Mouse (Mus musculus) lung, adult 2 months (tissue): ENCODE measurements around the gene C1qc. TPM values are rescaled to one million over a fixed set of nuclear protein-coding genes. Genes with fewer than 3 reads are reported as not detected.
A peak's percentile ranks its signal among the peaks of the same experiment; 100 is the strongest.

Experiments
- DNase-seq: peaks from one replicate; pipeline ENCODE4 v3.0.0; 2022
- H3K4me1 ChIP-seq: fragments of 200-500 bp; 2 replicates; pipeline ENCODE4 v1.6.1; 2011; ENCODE audit warnings: low read length; ENCODE audit not compliant: control insufficient read depth, insufficient read depth
- H3K4me3 ChIP-seq: fragments of 200-500 bp; replicated peaks from 2 replicates; pipeline ENCODE3; 2011; ENCODE audit warnings: low read depth, mild to moderate bottlenecking, control low read depth, low read length; ENCODE audit errors: extremely low read depth
- CTCF ChIP-seq: fragments of 200-500 bp; IDR thresholded peaks from 2 replicates; pipeline ENCODE4 v1.5.1; 2011; ENCODE audit warnings: mild to moderate bottlenecking, low read length, control low read depth; ENCODE audit not compliant: insufficient read depth
- POLR2A ChIP-seq: fragments of 200-500 bp; IDR thresholded peaks from 2 replicates; pipeline ENCODE4 v1.6.1; 2011; ENCODE audit warnings: low read depth, mild to moderate bottlenecking, control low read depth, low read length, borderline replicate concordance; ENCODE audit errors: extremely low read depth
- WGBS: fragments of 180-500 bp; shearing (Covaris S2); methylation state at CpG from one replicate; pipeline ENCODE4 v1.1.7; 2018; 5-methylcytosine and 5-hydroxymethylcytosine counted together
- polyA plus RNA-seq: library from polyadenylated mRNA; depleted of rRNA; stranded (reverse); fragments of >200 nt; gene quantifications from 2 replicates; pipeline ENCODE4 v1.2.3, GENCODE M21; 2012

Gene C1qc
- polyA plus RNA-seq, 1 experiment: 74.2 TPM

DNA sequence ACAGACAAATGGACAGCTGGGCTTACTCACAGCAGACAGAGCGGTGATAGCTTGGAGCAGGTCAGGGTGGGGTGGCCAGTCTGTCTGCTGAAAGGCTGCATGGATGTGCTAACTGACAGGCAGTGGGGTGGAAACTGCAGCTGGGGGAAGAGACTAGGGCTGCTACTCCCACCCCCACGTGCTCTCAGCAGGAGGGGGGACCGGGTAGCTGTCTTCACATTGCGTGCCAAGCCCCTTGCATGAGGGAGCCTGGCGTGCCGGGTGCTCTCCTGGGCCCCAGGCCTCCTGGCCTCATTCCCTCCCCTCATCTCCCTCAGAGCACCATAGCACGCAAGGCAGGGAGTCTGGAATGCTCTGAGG is 24.3 kb upstream of the C1qc start:
- WGBS: 24% methylated on average over 7 of the region's 7 CpGs
- H3K4me3 ChIP-seq: no peak overlapping the region
- DNase-seq: no peak
- H3K4me1 ChIP-seq: no peaks in the 10 kb centered on the region
- TF ChIP-seq CTCF: no peak
- no peak for TF ChIP-seq POLR2A

GRCm38 (mm10) chr4:136916359-136917164 is 23.7 kb upstream of the C1qc start:
- TF ChIP-seq CTCF: no peak
- no peak for TF ChIP-seq POLR2A
- no peak for DNase-seq
- no peaks in the 10 kb centered on the region for H3K4me1 ChIP-seq
- H3K4me3 ChIP-seq: no peak overlapping the region
- WGBS: 51% methylated on average over 20 of the region's 20 CpGs

GRCm38 (mm10) chr4:136912841-136913240 is 20.0 kb upstream of the C1qc start:
- Histone ChIP-seq H3K4me3 (no peak overlapping the region), H3K4me1 (no peaks in the 10 kb centered on the region)
- TF ChIP-seq POLR2A: no peak
- TF ChIP-seq CTCF: no peak
- no peak for DNase-seq
- 12% methylated on average over 9 of the region's 9 CpGs for WGBS

- no peak overlapping the region for H3K4me3 ChIP-seq
- H3K4me1 ChIP-seq: no peaks in the 10 kb centered on the region
- 33% methylated on average over 9 of the region's 9 CpGs for WGBS
- TF ChIP-seq POLR2A (no peak), CTCF (no peak)
- no peak for DNase-seq
Measured at GRCm38 (mm10) chr4:136911804-136912203, 18.9 kb upstream of the C1qc start.

DNA sequence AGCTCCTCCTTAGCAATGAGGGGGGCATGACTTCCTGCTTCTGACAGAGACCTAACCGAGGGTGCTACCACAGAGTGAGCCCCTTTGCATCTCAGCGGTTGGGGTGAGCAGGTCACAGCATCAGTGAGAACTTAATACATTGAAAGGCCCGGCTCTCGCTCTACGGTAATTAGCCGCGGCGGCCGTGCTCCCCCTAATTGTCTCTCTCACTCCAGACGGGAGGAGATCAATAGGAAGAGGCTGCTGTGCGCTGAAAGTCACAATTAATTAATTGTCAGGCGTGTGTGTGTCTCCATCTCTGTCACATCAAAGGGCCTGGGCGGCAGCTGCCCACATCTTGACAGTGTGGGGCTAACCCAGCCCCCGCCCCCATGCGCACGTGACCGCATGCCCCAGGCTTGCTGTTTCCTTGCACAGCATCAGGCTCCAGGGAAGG is 18.4 kb upstream of the C1qc start:
- 8% methylated on average over 17 of the region's 17 CpGs for WGBS
- TF ChIP-seq POLR2A (no peak), CTCF (no peak)

DNA sequence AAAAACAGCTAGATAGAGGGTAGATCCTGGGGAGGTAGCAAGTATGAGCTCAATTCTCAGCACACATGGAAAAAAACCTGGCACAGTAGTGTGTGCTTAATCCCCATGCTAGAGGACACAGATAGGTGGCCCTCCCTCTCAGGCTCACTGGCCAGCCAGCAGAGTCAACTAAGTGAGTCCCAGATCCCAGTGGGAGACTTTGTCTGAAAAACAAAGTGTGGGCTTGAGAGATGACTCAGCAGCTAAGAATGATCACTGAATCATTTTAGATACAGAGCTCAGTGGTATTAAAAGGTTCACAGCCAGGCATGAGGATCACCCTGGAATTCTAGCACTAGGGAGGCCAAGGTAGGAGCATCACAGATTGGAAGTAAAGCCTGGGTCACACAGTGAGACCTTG is 14.9 kb upstream of the C1qc start:
- no peak for DNase-seq
- TF ChIP-seq CTCF: no peak
- no peak for TF ChIP-seq POLR2A

More for the DNA sequence above, 18.4 kb upstream of the C1qc start:
- DNase-seq: no peak
- Histone ChIP-seq H3K4me1 (no peaks in the 10 kb centered on the region), H3K4me3 (no peak overlapping the region)

GRCm38 (mm10) chr4:136907033-136907432 is 14.2 kb upstream of the C1qc start:
- TF ChIP-seq POLR2A: no peak
- peak; percentile 85 for TF ChIP-seq CTCF
- WGBS: 14% methylated on average over 7 of the region's 7 CpGs
- DNase-seq: peak; percentile 14
- H3K4me3 ChIP-seq: no peak overlapping the region
- H3K4me1 ChIP-seq: no peaks in the 10 kb centered on the region

More for the DNA sequence above, 14.9 kb upstream of the C1qc start:
- H3K4me3 ChIP-seq: no peak overlapping the region
- H3K4me1 ChIP-seq: no peaks in the 10 kb centered on the region

- no peak for TF ChIP-seq CTCF
- H3K4me1 ChIP-seq: no peaks in the 10 kb centered on the region
- WGBS: 3% methylated on average over 23 of the region's 23 CpGs
- DNase-seq: no peak
- H3K4me3 ChIP-seq: no peak overlapping the region
Measured at GRCm38 (mm10) chr4:136904767-136905539, 12.1 kb upstream of the C1qc start.

DNA sequence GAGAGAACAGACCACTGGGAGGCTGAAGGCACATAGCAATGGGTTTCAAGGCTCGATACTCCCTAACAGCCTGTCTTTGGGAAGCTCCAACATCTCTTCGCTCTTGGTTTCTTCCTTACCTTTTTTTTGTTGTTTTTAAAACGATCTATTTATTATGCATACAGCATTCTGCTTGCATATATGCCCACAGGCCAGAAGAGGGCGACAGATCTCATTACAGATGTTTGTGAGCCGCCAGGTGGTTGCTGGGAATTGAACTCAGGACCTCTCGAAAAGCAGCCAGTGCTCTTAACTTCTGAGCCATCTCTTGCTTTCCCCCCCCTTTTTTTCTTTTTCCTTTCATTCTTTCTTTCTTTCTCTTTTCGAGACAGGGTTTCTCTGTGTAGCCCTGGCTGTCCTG is 6.3 kb upstream of the C1qc start:
- no peak for TF ChIP-seq POLR2A
- no peak for TF ChIP-seq CTCF
- WGBS: 65% methylated on average over 7 of the region's 7 CpGs
- DNase-seq: no peak

GRCm38 (mm10) chr4:136898637-136899036 is 5.8 kb upstream of the C1qc start, which contains the start of gene C1qa:
TSS of gene C1qa (minus strand) at chr4:136898803.
- 48% methylated on average over 9 of the region's 9 CpGs for WGBS
- no peak for DNase-seq
- no peak within 1 kb of the TSS for H3K4me3 ChIP-seq

More for the DNA sequence above, 6.3 kb upstream of the C1qc start:
- H3K4me3 ChIP-seq: no peak overlapping the region
- no peaks in the 10 kb centered on the region for H3K4me1 ChIP-seq

More at GRCm38 (mm10) chr4:136898637-136899036, 5.8 kb upstream of the C1qc start, which contains the start of gene C1qa:
- TF ChIP-seq POLR2A (peak; percentile 16; the same call in 1 of the 2 replicates), CTCF (no peak)
- no peaks in the 10 kb centered on the region for H3K4me1 ChIP-seq
